Mouse (Mus musculus): Measurements from ENCODE around the gene Rmnd5a. TPM values are rescaled to one million over a fixed set of nuclear protein-coding genes. Genes with fewer than 3 reads are reported as not detected.
"Not testable (repeated sequence)": the region's sequence is repeated elsewhere in the genome, so short reads cannot be mapped to it uniquely, and the experiment has no call there.

Rmnd5a gene
- polyA plus RNA-seq, 1 experiment from 2014 or later: 8.4 TPM

DNA sequence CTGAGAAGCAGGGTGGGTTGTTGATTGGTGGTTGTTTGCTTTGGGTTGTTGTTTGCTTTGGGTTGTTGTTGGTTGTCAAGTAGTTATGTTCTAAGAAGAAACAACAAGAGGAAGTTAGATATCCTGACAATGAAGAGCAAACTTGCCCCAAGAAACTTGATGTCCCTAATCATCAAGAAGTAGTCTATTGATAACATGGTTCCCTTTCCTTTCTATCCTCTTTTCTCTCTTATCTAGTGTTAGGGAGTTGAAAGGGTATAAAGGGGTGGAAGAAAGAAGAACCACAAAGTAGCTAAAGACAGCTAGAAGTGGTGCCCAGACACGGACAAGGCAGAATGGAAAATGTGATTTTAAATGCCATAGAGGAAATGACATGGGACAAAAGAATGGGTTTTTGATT lies 32.3 kb upstream of the Rmnd5a start:
- Histone ChIP-seq H3K27ac (no peak overlapping the region), H3K4me2 (no peak overlapping the region), H3K36me3 (no peaks in the 10 kb centered on the region), H3K4me3 (no peak overlapping the region), H3K27me3 (no peaks in the 10 kb centered on the region), H3K4me1 (replicated peaks) (no peaks in the 10 kb centered on the region), H3K9ac (no peak overlapping the region), H3K9me3 (replicated peaks) (no peaks in the 10 kb centered on the region)
- 30% methylated on average over 1 of the region's 1 CpGs for WGBS
- ATAC-seq (replicated peaks; ENCODE audit: insufficient number of reproducible peaks, insufficient read depth, low FRiP score, low read depth): no peak

- no peak for ATAC-seq (replicated peaks; ENCODE audit: insufficient number of reproducible peaks, insufficient read depth, low FRiP score, low read depth)
- Histone ChIP-seq H3K27me3 (no peaks in the 10 kb centered on the region), H3K27ac (no peak overlapping the region)
Observed at GRCm38 (mm10) chr6:71471830-71472520, 31.5 kb upstream of the Rmnd5a start.

DNA sequence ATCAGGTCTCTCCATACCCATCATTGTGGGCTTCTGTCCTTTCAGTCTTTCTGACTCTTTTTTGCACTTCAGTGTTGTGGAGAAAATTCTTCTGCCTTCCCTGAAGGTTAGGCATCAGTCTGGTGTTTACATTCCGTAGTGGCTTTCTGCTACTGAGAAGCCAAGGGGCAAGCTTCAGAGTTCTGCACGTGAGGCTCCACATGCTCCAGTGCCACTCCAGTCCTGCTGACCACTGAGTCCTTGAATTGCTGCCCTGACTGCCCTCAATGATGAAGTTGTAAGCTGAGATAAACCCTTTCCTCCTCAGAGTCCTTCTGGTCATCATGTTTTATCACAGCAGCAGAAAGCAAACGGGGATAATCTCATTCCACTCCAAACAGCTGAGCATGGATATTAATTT lies 28.9 kb upstream of the Rmnd5a start:
- no peak for ATAC-seq (replicated peaks; ENCODE audit: insufficient number of reproducible peaks, insufficient read depth, low FRiP score, low read depth)
- no peaks in the 10 kb centered on the region for H3K27me3 ChIP-seq
- no peaks in the 10 kb centered on the region for H3K36me3 ChIP-seq
- no peak overlapping the region for H3K9ac ChIP-seq
- no peak overlapping the region for H3K4me3 ChIP-seq
- no peak overlapping the region for H3K27ac ChIP-seq
- no peaks in the 10 kb centered on the region for H3K4me1 ChIP-seq (replicated peaks)
- WGBS: 29% methylated on average over 3 of the region's 3 CpGs
- H3K9me3 ChIP-seq (replicated peaks): no peaks in the 10 kb centered on the region
- H3K4me2 ChIP-seq: no peak overlapping the region

More at GRCm38 (mm10) chr6:71471830-71472520, 31.5 kb upstream of the Rmnd5a start:
- H3K9me3 ChIP-seq (replicated peaks): no peaks in the 10 kb centered on the region
- no peak overlapping the region for H3K4me3 ChIP-seq
- no peaks in the 10 kb centered on the region for H3K4me1 ChIP-seq (replicated peaks)
- H3K9ac ChIP-seq: no peak overlapping the region
- no peaks in the 10 kb centered on the region for H3K36me3 ChIP-seq
- WGBS: 67% methylated on average over 4 of the region's 4 CpGs
- no peak overlapping the region for H3K4me2 ChIP-seq

DNA sequence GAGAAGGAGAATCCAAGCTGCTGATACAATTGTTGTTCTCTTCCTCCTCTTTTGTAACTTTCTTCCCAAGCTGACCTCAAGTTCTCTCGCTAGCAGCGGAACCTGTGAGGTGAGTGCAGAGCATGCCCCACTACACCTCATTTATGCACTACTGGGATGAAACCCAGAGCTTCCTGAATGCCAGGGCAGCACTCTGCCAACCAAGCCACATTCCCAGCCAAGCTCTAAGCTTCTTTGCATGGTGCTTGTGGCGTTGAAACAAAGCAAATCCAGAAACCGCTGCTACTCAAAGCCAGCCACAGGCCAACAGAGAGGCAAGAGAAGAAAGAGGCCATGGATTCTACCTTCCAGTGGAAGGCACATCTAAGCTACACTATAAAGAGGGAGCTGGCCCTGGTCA lies 27.3 kb upstream of the Rmnd5a start:
- WGBS: 71% methylated on average over 4 of the region's 4 CpGs
- H3K9ac ChIP-seq: no peak overlapping the region

DNA sequence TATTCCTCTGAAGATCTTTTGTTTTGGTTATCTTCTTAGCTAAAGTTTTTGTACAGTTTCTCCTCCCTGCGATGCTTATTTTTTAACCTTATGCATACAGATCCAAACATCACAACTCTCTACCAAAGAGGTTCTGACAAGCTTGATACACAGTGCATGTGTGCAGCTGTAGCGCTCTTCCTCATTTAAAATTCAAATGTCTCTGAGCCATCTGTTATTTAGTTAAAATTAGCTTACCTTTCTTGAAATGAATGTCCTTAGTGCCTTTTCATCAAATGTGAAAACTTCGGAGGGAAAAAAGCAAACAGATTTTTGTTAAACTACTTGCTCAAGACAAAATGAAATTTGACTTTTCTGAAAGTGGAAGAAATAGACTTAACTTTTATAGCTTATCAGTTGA lies 24.7 kb upstream of the Rmnd5a start:
- no peak for ATAC-seq (replicated peaks; ENCODE audit: insufficient number of reproducible peaks, insufficient read depth, low FRiP score, low read depth)
- Histone ChIP-seq H3K9me3 (replicated peaks) (no peaks in the 10 kb centered on the region), H3K27ac (no peak overlapping the region), H3K36me3 (no peaks in the 10 kb centered on the region), H3K4me1 (replicated peaks) (no peaks in the 10 kb centered on the region), H3K4me2 (no peak overlapping the region), H3K27me3 (no peaks in the 10 kb centered on the region), H3K9ac (no peak overlapping the region), H3K4me3 (no peak overlapping the region)
- 86% methylated on average over 3 of the region's 3 CpGs for WGBS

More for the DNA sequence above, 27.3 kb upstream of the Rmnd5a start:
- no peaks in the 10 kb centered on the region for H3K27me3 ChIP-seq
- H3K4me3 ChIP-seq: no peak overlapping the region
- H3K9me3 ChIP-seq (replicated peaks): no peaks in the 10 kb centered on the region
- H3K36me3 ChIP-seq: no peaks in the 10 kb centered on the region
- no peaks in the 10 kb centered on the region for H3K4me1 ChIP-seq (replicated peaks)
- H3K4me2 ChIP-seq: no peak overlapping the region
- H3K27ac ChIP-seq: no peak overlapping the region
- ATAC-seq (replicated peaks; ENCODE audit: insufficient number of reproducible peaks, insufficient read depth, low FRiP score, low read depth): no peak

- WGBS: 63% methylated on average over 8 of the region's 8 CpGs
- Histone ChIP-seq H3K4me3 (no peak overlapping the region), H3K4me1 (replicated peaks) (no peaks in the 10 kb centered on the region), H3K27me3 (no peaks in the 10 kb centered on the region), H3K4me2 (no peak overlapping the region), H3K27ac (no peak overlapping the region), H3K9ac (no peak overlapping the region), H3K9me3 (replicated peaks) (no peaks in the 10 kb centered on the region), H3K36me3 (no peaks in the 10 kb centered on the region)
- no peak for ATAC-seq (replicated peaks; ENCODE audit: insufficient number of reproducible peaks, insufficient read depth, low FRiP score, low read depth)
Observed at GRCm38 (mm10) chr6:71457956-71458608, 17.6 kb upstream of the Rmnd5a start.

GRCm38 (mm10) chr6:71453983-71454739 lies 13.7 kb upstream of the Rmnd5a start:
- not testable (repeated sequence) for H3K9ac ChIP-seq; ATAC-seq (replicated peaks; ENCODE audit: insufficient number of reproducible peaks, insufficient read depth, low FRiP score, low read depth); H3K4me1 ChIP-seq (replicated peaks)

DNA sequence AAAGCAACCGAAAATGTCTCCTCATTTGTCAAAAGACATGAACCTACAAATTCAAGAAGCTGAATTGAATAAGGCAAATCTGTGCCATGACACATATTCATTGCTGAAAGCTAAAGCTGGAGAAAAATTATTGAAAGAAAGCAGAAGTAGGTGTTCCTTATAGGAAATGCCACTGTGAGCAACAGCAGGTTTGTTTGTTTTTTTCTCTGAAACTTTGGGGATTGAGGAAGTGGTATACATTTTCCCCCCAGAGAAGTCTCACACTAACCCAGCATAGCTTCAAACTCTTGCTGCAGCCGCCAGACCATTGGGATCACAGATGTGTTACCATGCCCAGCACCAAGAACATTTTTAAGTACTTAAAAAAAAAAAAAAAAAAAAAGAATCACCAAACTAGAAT lies 12.4 kb upstream of the Rmnd5a start:
- no peaks in the 10 kb centered on the region for H3K27me3 ChIP-seq
- no peak overlapping the region for H3K27ac ChIP-seq
- no peaks in the 10 kb centered on the region for H3K9me3 ChIP-seq (replicated peaks)
- no peaks in the 10 kb centered on the region for H3K36me3 ChIP-seq
- H3K4me2 ChIP-seq: no peak overlapping the region
- H3K4me3 ChIP-seq: no peak overlapping the region
- 51% methylated on average over 2 of the region's 2 CpGs for WGBS
- H3K9ac ChIP-seq: no peak overlapping the region
- no peak for ATAC-seq (replicated peaks; ENCODE audit: insufficient number of reproducible peaks, insufficient read depth, low FRiP score, low read depth)
- no peaks in the 10 kb centered on the region for H3K4me1 ChIP-seq (replicated peaks)

More at GRCm38 (mm10) chr6:71453983-71454739, 13.7 kb upstream of the Rmnd5a start:
- not testable (repeated sequence) for H3K27me3 ChIP-seq; H3K9me3 ChIP-seq (replicated peaks); H3K36me3 ChIP-seq; H3K4me3 ChIP-seq; H3K4me2 ChIP-seq; H3K27ac ChIP-seq

GRCm38 (mm10) chr6:71445560-71445959 lies 5.1 kb upstream of the Rmnd5a start:
- ATAC-seq (replicated peaks; ENCODE audit: insufficient number of reproducible peaks, insufficient read depth, low FRiP score, low read depth): no peak
- peaks cover 10% of the 10 kb centered on the region for H3K4me1 ChIP-seq (replicated peaks)
- WGBS: 75% methylated on average over 6 of the region's 6 CpGs
- no peak overlapping the region for H3K9ac ChIP-seq
- H3K4me2 ChIP-seq: no peak overlapping the region
- no peaks in the 10 kb centered on the region for H3K27me3 ChIP-seq
- H3K9me3 ChIP-seq (replicated peaks): no peaks in the 10 kb centered on the region
- no peak overlapping the region for H3K27ac ChIP-seq
- H3K36me3 ChIP-seq: no peaks in the 10 kb centered on the region
- H3K4me3 ChIP-seq: no peak overlapping the region

GRCm38 (mm10) chr6:71444756-71445155 lies 4.3 kb upstream of the Rmnd5a start:
- no peak overlapping the region for H3K9ac ChIP-seq
- no peaks in the 10 kb centered on the region for H3K9me3 ChIP-seq (replicated peaks)
- peaks cover 10% of the 10 kb centered on the region for H3K4me1 ChIP-seq (replicated peaks)
- H3K36me3 ChIP-seq: no peaks in the 10 kb centered on the region
- H3K27ac ChIP-seq: no peak overlapping the region
- no peak overlapping the region for H3K4me3 ChIP-seq
- H3K27me3 ChIP-seq: no peaks in the 10 kb centered on the region
- H3K4me2 ChIP-seq: no peak overlapping the region
- ATAC-seq (replicated peaks; ENCODE audit: insufficient number of reproducible peaks, insufficient read depth, low FRiP score, low read depth): no peak
- 43% methylated on average over 1 of the region's 1 CpGs for WGBS

DNA sequence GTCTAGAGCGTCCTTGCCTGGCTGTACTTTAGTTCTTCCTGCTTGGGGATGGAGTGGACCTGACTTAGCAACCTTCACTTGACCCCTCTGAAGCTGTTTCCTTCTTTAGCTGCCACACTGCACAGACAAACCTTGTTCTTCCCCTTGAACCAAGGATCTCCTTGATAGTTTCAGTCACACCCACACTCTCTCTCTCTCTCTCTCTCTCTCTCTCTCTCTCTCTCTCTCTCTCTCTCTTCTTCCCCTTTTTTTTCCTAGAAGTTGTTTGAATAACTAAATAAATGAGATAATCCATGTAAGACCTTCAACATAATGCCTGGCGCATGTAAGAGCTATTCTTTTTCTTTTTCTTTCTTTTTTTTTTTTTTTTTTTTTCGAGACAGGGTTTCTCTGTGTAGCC lies 1.7 kb upstream of the Rmnd5a start:
- H3K36me3 ChIP-seq: no peaks in the 10 kb centered on the region
- no peak overlapping the region for H3K4me3 ChIP-seq
- H3K4me1 ChIP-seq (replicated peaks): peaks cover 25% of the 10 kb centered on the region
- H3K4me2 ChIP-seq: no peak overlapping the region
- H3K27me3 ChIP-seq: no peaks in the 10 kb centered on the region
- no peak overlapping the region for H3K27ac ChIP-seq
- H3K9ac ChIP-seq: no peak overlapping the region
- ATAC-seq (replicated peaks; ENCODE audit: insufficient number of reproducible peaks, insufficient read depth, low FRiP score, low read depth): no peak
- H3K9me3 ChIP-seq (replicated peaks): no peaks in the 10 kb centered on the region
- 74% methylated on average over 3 of the region's 3 CpGs for WGBS

All from heart, embryonic 15.5 days (tissue).